Mouse (Mus musculus) lung, embryonic 16.5 days (tissue): ENCODE results near the gene Tspan18. TPM values are rescaled to one million over a fixed set of nuclear protein-coding genes. Genes with fewer than 3 reads are reported as not detected.
A peak's percentile ranks its signal among the peaks of the same experiment; 100 is the strongest.

ENCODE experiments used
- ATAC-seq: fragments of 200-750 bp; cut with Nextera tagmentation; 2 replicates; pipeline ENCODE4 v1.8.0; 2017; ENCODE audit warnings: low read depth, mild to moderate bottlenecking, moderate library complexity
- H3K27ac ChIP-seq: fragments of 300-500 bp; sonication (generic); 2 replicates; pipeline ENCODE4 v1.5.1; 2014; ENCODE audit warnings: mild to moderate bottlenecking, control low read depth, low read length
- H3K27me3 ChIP-seq: fragments of 300-500 bp; sonication (generic); 2 replicates; pipeline ENCODE4 v1.6.1; 2014; ENCODE audit warnings: low read depth, low read length, mixed read lengths; ENCODE audit not compliant: control insufficient read depth, insufficient read depth
- H3K36me3 ChIP-seq: fragments of 300-500 bp; sonication (generic); 2 replicates; pipeline ENCODE4 v1.6.1; 2014; ENCODE audit warnings: low read length; ENCODE audit not compliant: control insufficient read depth, insufficient read depth
- H3K4me1 ChIP-seq: fragments of 300-500 bp; sonication (generic); replicated peaks from 2 replicates; pipeline ENCODE4 v1.6.1; 2014; ENCODE audit warnings: low read length, mixed read lengths; ENCODE audit not compliant: control insufficient read depth, insufficient read depth
- H3K4me2 ChIP-seq: fragments of 300-500 bp; sonication (generic); 2 replicates; pipeline ENCODE4 v1.6.1; 2014; ENCODE audit warnings: low read depth, low read length, control low read depth
- H3K4me3 ChIP-seq: fragments of 300-500 bp; sonication (generic); 2 replicates; pipeline ENCODE4 v1.5.1; 2014; ENCODE audit warnings: mild to moderate bottlenecking, low read length, control low read depth
- H3K9ac ChIP-seq: fragments of 300-500 bp; sonication (generic); 2 replicates; pipeline ENCODE4 v1.6.1; 2014; ENCODE audit warnings: low read length, control low read depth
- H3K9me3 ChIP-seq: fragments of 300-500 bp; sonication (generic); 2 replicates; pipeline ENCODE4 v1.6.1; 2016; ENCODE audit warnings: low read length; ENCODE audit not compliant: control insufficient read depth
- WGBS: fragments of 180-500 bp; shearing (Covaris S2); extraction: QIAGEN DNeasy Blood & Tissue Kit; methylation state at CpG from one replicate; pipeline ENCODE4 v1.1.7; 2014; 5-methylcytosine and 5-hydroxymethylcytosine counted together
- polyA plus RNA-seq: library from polyadenylated mRNA; unstranded; fragments of >200 nt; fragmentation: Nextera tagmentation; extraction: Ambion mirVana; gene quantifications from 2 replicates; pipeline ENCODE4 v1.2.1, GENCODE M21; 2015

Gene Tspan18
- polyA plus RNA-seq, 1 experiment from 2014 or later, result 29.7 TPM

DNA sequence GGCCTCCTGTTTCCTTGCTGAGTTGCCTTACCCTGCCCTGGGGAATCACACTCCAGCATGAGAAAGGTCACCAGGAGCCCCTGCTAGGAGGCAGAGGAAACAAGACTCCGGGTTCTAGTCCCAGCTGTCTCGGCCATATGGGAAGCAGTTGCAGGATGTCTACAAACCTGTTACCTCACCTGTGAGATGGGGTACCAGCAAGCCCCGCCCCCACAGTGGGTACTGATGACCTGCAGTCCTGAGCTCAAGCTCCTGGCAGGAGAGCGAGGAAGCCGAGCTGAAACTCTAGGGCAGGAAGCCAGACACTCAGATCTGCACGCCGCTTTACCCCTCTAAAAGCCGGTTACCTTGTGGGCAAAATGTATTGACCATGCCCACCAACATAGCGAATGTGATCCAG is 31.1 kb upstream of the Tspan18 start:
- 66% methylated on average over 9 of the region's 9 CpGs for WGBS
- H3K36me3 ChIP-seq, result no peaks in the 10 kb centered on the region
- no peak overlapping the region for H3K4me3 ChIP-seq
- no peaks in the 10 kb centered on the region for H3K4me1 ChIP-seq
- no peak overlapping the region for H3K9ac ChIP-seq
- H3K27ac ChIP-seq, result no peak overlapping the region
- no peaks in the 10 kb centered on the region for H3K9me3 ChIP-seq
- no peak overlapping the region for H3K4me2 ChIP-seq
- H3K27me3 ChIP-seq, result no peaks in the 10 kb centered on the region
- ATAC-seq, result no peak

DNA sequence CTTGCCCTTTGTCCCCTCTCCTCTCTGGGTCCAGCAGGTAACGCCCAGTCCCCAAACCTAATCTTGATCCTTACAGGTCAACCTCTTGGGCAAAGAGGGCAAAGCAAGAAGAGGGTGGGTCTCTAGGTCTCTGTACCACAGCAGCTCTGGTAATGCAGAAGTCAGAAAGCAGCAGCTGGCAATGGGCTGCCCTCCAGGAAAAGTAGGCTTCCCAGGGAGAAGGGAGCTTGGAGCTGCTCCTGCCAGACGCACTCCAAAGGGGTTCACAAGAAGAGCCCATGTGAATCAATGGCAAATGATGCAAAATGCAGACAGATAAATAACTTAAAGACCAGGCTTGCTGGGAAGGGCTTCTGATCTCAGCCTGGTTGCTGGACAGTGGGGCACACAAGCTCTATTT is 30.6 kb upstream of the Tspan18 start:
- Histone ChIP-seq H3K9me3 (no peaks in the 10 kb centered on the region), H3K4me3 (no peak overlapping the region), H3K36me3 (no peaks in the 10 kb centered on the region), H3K4me1 (no peaks in the 10 kb centered on the region), H3K9ac (no peak overlapping the region), H3K27me3 (no peaks in the 10 kb centered on the region), H3K4me2 (no peak overlapping the region), H3K27ac (no peak overlapping the region)
- ATAC-seq, result no peak
- WGBS, result 85% methylated on average over 2 of the region's 2 CpGs

DNA sequence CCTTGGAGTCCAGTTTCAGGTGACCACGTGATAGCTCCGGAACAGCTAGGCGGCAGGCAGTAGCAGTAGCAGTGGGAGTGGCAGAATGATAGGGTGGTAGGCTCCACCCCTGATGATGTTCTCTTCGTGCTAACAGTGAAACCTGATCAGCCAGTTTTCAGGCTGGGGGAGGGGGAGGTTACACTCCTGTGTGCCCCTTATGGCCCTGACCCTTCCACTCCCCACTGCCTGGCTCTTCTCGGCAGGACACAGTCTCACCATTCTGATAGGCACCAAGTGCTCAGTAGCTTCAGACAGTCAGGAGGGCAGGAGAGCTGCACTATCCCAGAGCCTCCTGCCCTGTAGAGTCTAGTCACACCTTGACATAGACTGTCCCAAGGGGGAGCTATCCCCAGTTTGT is 27.1 kb upstream of the Tspan18 start:
- Histone ChIP-seq H3K9ac (no peak overlapping the region), H3K36me3 (no peaks in the 10 kb centered on the region), H3K4me3 (no peak overlapping the region), H3K27ac (no peak overlapping the region), H3K4me2 (no peak overlapping the region), H3K9me3 (no peaks in the 10 kb centered on the region), H3K27me3 (no peaks in the 10 kb centered on the region), H3K4me1 (no peaks in the 10 kb centered on the region)
- WGBS, result 11% methylated on average over 5 of the region's 5 CpGs
- no peak for ATAC-seq

DNA sequence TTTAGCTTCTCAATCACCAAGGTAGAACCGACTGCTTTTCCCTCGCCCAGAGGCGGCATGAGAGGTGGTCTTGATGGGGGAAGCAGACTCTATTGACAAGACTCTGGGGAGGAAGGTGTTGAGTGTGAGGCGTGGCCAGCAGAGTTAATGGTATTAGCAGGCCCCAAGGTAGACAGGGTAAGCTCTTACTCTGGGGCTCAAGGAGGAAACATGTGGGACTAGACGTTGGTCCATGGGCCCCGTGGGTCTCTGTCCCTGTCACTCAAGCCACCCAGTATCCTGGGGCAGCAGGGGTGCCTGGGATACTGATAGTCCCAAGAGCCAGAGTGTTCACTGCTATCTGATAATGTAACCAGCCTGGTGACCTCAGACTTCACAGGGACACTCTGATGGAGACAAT is 26.0 kb upstream of the Tspan18 start:
- H3K27ac ChIP-seq, result no peak overlapping the region
- no peaks in the 10 kb centered on the region for H3K36me3 ChIP-seq
- H3K4me2 ChIP-seq, result no peak overlapping the region
- no peaks in the 10 kb centered on the region for H3K9me3 ChIP-seq
- no peak overlapping the region for H3K4me3 ChIP-seq
- no peak for ATAC-seq
- H3K4me1 ChIP-seq, result no peaks in the 10 kb centered on the region
- H3K9ac ChIP-seq, result no peak overlapping the region
- no peaks in the 10 kb centered on the region for H3K27me3 ChIP-seq
- 71% methylated on average over 6 of the region's 6 CpGs for WGBS

DNA sequence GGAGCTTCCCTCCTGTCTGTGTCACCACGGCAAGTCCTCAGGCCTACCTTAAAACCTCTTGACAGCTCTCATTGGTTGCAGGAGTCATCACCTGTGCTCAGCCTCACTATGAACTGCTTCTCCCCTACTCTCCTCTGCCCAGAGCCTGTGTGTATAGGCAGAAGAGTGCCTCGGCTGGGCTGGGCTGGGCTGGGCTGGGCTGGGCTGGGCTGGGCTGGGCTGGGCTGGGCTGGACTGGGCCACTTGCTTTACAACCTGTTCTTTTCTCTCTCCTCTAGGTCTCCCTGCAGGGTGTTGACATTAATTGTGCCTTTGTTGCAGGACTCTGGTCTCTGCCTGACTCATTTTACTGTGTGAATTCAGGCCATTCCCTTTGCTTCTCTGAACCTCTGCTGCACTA is 23.1 kb upstream of the Tspan18 start:
- Histone ChIP-seq H3K9me3 (no peaks in the 10 kb centered on the region), H3K36me3 (no peaks in the 10 kb centered on the region), H3K4me1 (no peaks in the 10 kb centered on the region), H3K27ac (no peak overlapping the region), H3K9ac (no peak overlapping the region), H3K4me2 (no peak overlapping the region), H3K4me3 (no peak overlapping the region), H3K27me3 (no peaks in the 10 kb centered on the region)
- WGBS, result 66% methylated on average over 2 of the region's 2 CpGs
- ATAC-seq, result no peak

DNA sequence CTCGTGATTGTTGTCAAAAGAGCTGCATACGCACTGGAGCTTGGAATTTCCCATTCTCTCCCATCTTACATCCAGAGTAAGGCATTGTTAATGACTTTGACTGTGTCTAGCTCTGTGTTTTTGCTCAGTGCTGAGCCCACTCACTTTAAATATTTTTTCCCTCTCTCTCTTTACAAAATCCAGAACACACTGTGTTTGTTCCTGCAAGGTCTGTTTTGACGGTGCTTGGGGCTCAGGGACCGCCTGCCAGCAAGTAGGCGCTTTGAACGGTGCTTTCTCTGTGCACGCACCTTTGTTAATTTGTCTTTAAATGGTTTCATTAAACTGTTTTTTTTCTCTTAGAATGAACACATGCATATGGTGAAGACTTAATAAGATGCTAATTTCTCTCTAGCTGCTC is 21.5 kb upstream of the Tspan18 start:
- H3K4me1 ChIP-seq, result no peaks in the 10 kb centered on the region
- no peaks in the 10 kb centered on the region for H3K27me3 ChIP-seq
- no peaks in the 10 kb centered on the region for H3K9me3 ChIP-seq
- 67% methylated on average over 7 of the region's 7 CpGs for WGBS
- H3K36me3 ChIP-seq, result no peaks in the 10 kb centered on the region
- H3K4me2 ChIP-seq, result no peak overlapping the region
- no peak overlapping the region for H3K4me3 ChIP-seq
- no peak overlapping the region for H3K27ac ChIP-seq
- ATAC-seq, result no peak
- no peak overlapping the region for H3K9ac ChIP-seq

DNA sequence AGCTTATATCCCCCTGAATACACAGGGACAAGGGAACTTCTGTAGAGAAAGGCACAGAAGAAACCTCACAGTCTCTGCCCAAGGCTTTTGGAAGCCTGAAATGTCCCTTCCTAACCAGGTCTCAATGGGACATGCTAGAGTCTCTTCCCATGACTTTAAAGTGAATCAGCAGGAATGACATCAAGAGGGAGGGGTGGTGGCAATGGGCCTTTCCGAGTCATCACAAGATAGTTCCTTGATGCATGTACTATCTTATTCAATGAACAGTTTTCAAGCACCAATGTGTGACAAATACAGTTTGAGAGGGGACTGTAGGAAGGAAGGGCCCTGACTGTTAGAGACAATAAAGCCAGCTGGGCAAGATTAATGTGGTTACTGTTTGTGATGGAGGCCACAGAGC is 20.3 kb upstream of the Tspan18 start:
- H3K27ac ChIP-seq, result peak overlapping the region; percentile 47; the same call in 1 of the 2 replicates
- H3K4me3 ChIP-seq, result no peak overlapping the region
- no peaks in the 10 kb centered on the region for H3K27me3 ChIP-seq
- no peaks in the 10 kb centered on the region for H3K4me1 ChIP-seq
- no peaks in the 10 kb centered on the region for H3K36me3 ChIP-seq
- no peaks in the 10 kb centered on the region for H3K9me3 ChIP-seq
- 59% methylated on average over 1 of the region's 1 CpGs for WGBS
- no peak for ATAC-seq
- no peak overlapping the region for H3K9ac ChIP-seq
- H3K4me2 ChIP-seq, result no peak overlapping the region

DNA sequence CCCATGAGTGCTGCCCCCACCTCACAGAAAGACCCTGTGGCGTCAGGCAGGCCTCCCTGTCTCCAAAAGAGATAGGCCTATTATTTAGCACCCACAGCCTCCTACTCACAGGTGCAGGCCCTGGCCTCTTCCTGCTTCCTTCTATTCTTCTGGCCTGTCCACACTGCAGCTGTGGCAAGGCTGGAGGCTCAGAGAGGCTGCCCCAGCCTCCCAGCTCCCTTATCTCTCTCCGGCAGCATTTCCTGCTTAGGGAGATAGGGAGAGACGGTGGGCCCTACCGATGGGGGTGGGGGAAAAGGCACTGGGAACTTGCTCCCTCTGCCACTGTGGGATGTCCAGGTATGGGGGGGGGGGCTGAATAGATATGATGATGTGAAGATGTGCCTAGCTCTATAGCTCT is 19.4 kb upstream of the Tspan18 start:
- Histone ChIP-seq H3K9ac (no peak overlapping the region), H3K4me1 (no peaks in the 10 kb centered on the region), H3K9me3 (no peaks in the 10 kb centered on the region), H3K27me3 (no peaks in the 10 kb centered on the region), H3K4me3 (no peak overlapping the region), H3K27ac (peak overlapping the region; percentile 69), H3K36me3 (no peaks in the 10 kb centered on the region), H3K4me2 (no peak overlapping the region)
- ATAC-seq, result peak; percentile 79
- 29% methylated on average over 4 of the region's 4 CpGs for WGBS

DNA sequence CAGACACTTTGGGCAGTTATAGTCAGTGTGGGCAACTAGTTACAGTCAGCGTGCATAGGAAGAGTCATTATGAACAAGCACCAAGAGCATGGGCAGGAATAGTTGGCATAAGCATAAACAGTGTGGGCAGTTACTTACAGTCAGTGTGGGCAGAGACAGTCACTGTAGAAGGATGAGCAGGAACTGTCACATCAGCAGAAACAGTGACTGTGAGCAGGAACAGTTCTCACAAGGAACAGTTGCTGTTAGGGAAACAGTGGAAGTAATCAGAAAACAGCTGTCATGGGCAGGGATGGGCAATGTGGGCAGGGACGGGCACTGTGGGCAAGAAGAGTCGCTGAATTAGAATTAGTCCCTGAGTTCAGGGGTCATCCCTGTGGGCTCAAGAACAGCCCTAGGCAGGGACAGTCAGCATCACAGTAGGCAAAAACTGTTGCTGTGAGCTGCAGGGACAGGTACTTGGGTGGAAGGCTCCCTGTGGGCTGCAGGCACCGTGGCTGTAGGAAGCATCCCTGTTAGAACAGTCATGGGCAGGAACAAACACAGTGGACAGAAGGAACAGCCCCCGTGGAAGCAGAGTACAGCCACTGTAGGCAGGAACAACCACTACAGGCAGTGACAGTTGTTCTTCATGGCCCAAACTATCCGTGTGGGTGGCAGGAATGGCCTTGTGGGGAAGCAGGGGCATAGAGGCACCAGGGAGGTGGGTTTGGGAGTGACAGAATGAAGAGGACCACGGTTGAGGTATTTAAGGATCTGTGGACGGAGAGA is 18.8 kb upstream of the Tspan18 start:
- peak overlapping the region; percentile 69 for H3K27ac ChIP-seq
- 62% methylated on average over 8 of the region's 8 CpGs for WGBS

More for the DNA sequence above, 18.8 kb upstream of the Tspan18 start:
- ATAC-seq, result no peak
- Histone ChIP-seq H3K4me2 (no peak overlapping the region), H3K36me3 (no peaks in the 10 kb centered on the region), H3K4me3 (no peak overlapping the region), H3K4me1 (no peaks in the 10 kb centered on the region; the same call in 1 of the 2 replicates), H3K9me3 (no peaks in the 10 kb centered on the region), H3K9ac (no peak overlapping the region), H3K27me3 (no peaks in the 10 kb centered on the region)
